Comparison of ENCODE assay signal across 9 mouse cellular contexts in genomic region chr16:58421696-58422354, GRCm38 (mm10). TPM values are rescaled to one million over a fixed set of nuclear protein-coding genes. Genes with fewer than 3 reads are reported as not detected.
DNase-seq lines count a peak whose midpoint lies in the region; ATAC-seq lines count a peak whose summit lies in the region.
"Had no signal": no experiment of that assay in that cellular context is flagged by ENCODE, and none has a peak within 500 bp of the region (broad histone marks: within the 10 kb centered on the region; RNA-seq: fewer than 3 reads in every experiment).

No protein-coding gene starts in this region.

- no peak overlapping the region for H3K9ac ChIP-seq in hindbrain, embryonic 14.5 days
- no peak overlapping the region for H3K9ac ChIP-seq in hindbrain, embryonic 13.5 days
- no peak overlapping the region for H3K9ac ChIP-seq in heart, embryonic 11.5 days (ENCODE audit: low read depth, low read length)

- H3K4me3 ChIP-seq in hindbrain, embryonic 14.5 days (replicated peaks; ENCODE audit: low read length), result no peak overlapping the region
- no peak overlapping the region for H3K4me3 ChIP-seq in hindbrain, embryonic 13.5 days
- no peak overlapping the region for H3K4me3 ChIP-seq in heart, embryonic 11.5 days (ENCODE audit: low read depth, low read length)

- H3K27ac ChIP-seq in hindbrain, embryonic 14.5 days, result no peak overlapping the region
- no peak overlapping the region for H3K27ac ChIP-seq in hindbrain, embryonic 13.5 days
- H3K27ac ChIP-seq in heart, embryonic 11.5 days (ENCODE audit: low read depth, low read length), result peak overlapping the region; percentile 76

- peak; percentile 38 for DNase-seq in hindbrain, embryonic 14.5 days (ENCODE audit: low spot score)
- peak; percentile 60 for DNase-seq in kidney, postnatal 10 days
- DNase-seq in lung, postnatal 10 days, result peak; percentile 45
- DNase-seq in ovary, postnatal 36 days (ENCODE audit: low spot score), result no peak
- no peak for DNase-seq in thymus, postnatal 14 days
- DNase-seq: cerebellum, postnatal 14 days had no signal

- no peaks in the 10 kb centered on the region for H3K9me3 ChIP-seq in hindbrain, embryonic 14.5 days (ENCODE audit: control insufficient read depth, low read length)
- H3K9me3 ChIP-seq in hindbrain, embryonic 13.5 days, result no peaks in the 10 kb centered on the region
- no peaks in the 10 kb centered on the region for H3K9me3 ChIP-seq in heart, embryonic 11.5 days (replicated peaks; ENCODE audit: control insufficient read depth, low read length)

- H3K4me1 ChIP-seq in hindbrain, embryonic 14.5 days (replicated peaks; ENCODE audit: control insufficient read depth, insufficient read depth, low read length), result 0 out of 2 replicates have a peak, but pooled peaks cover 5% of the 10 kb centered on the region
- H3K4me1 ChIP-seq in hindbrain, embryonic 13.5 days (replicated peaks), result peaks cover 6% of the 10 kb centered on the region
- peaks cover 26% of the 10 kb centered on the region for H3K4me1 ChIP-seq in heart, embryonic 11.5 days (ENCODE audit: control insufficient read depth, insufficient read depth, low read length)

- 48% methylated on average over 11 of the region's 11 CpGs for WGBS in hindbrain, embryonic 14.5 days
- 51% methylated on average over 11 of the region's 11 CpGs for WGBS in hindbrain, embryonic 13.5 days
- 32% methylated on average over 11 of the region's 11 CpGs for WGBS in heart, embryonic 11.5 days (ENCODE audit: insufficient replicate concordance)

- H3K27me3 ChIP-seq in hindbrain, embryonic 14.5 days (ENCODE audit: control insufficient read depth, insufficient read depth, low read length), result no peaks in the 10 kb centered on the region
- no peaks in the 10 kb centered on the region for H3K27me3 ChIP-seq in hindbrain, embryonic 13.5 days
- H3K27me3 ChIP-seq in heart, embryonic 11.5 days (ENCODE audit: control insufficient read depth, insufficient read depth, low read length), result no peaks in the 10 kb centered on the region

- H3K36me3 ChIP-seq in hindbrain, embryonic 14.5 days (replicated peaks; ENCODE audit: control insufficient read depth, insufficient read depth), result no peaks in the 10 kb centered on the region
- H3K36me3 ChIP-seq in hindbrain, embryonic 13.5 days, result no peaks in the 10 kb centered on the region
- H3K36me3 ChIP-seq in heart, embryonic 11.5 days (ENCODE audit: control insufficient read depth, insufficient read depth, low read length), result no peaks in the 10 kb centered on the region

- ATAC-seq in hindbrain, embryonic 14.5 days (ENCODE audit: low FRiP score), result no peak
- ATAC-seq in hindbrain, embryonic 13.5 days (ENCODE audit: low FRiP score), result no peak; the same call in 1 of the 2 replicates
- ATAC-seq in heart, embryonic 11.5 days (replicated peaks; ENCODE audit: insufficient number of reproducible peaks, low FRiP score, low TSS enrichment), result peak; percentile 73; the same call in 1 of the 2 replicates
- no peak for ATAC-seq in megakaryocyte-erythroid progenitor cell, adult 5-6 weeks (replicated peaks; ENCODE audit: low FRiP score, low TSS enrichment, poor library complexity, severe bottlenecking)

- no peak overlapping the region for H3K4me2 ChIP-seq in hindbrain, embryonic 14.5 days (replicated peaks)
- H3K4me2 ChIP-seq in hindbrain, embryonic 13.5 days, result no peak overlapping the region
- no peak overlapping the region for H3K4me2 ChIP-seq in heart, embryonic 11.5 days

RNA-seq across cellular contexts. Expression of gene Dcbld2, which starts 13.6 kb away (rescaled TPM):
- 8.5 and 8.7 TPM in 2 replicates for polyA plus RNA-seq in hindbrain, embryonic 14.5 days (2014; fragmentation: Nextera tagmentation; extraction: Ambion mirVana)
- polyA plus RNA-seq in hindbrain, embryonic 13.5 days (2015; fragmentation: Nextera tagmentation; extraction: Ambion mirVana), result 5.0 and 5.9 TPM in 2 replicates
- polyA plus RNA-seq in heart, embryonic 11.5 days (2014; fragmentation: Nextera tagmentation; extraction: Ambion mirVana), result 19.0 and 19.6 TPM in 2 replicates
- total RNA-seq in megakaryocyte-erythroid progenitor cell, adult 5-6 weeks (2014; fragmentation: Nextera tagmentation), result 0.49 and 9.2 TPM in 2 replicates
- 0.27 and 2.0 TPM in 2 replicates for total RNA-seq in megakaryocyte-erythroid progenitor cell, adult 5-6 weeks (2017)

Comparison
In these comparisons a context has a peak if more than half of its experiments do, and no peak if none do; other contexts are left out.
1. DNase-seq: peak in hindbrain, embryonic 14.5 days (single experiment), kidney, postnatal 10 days (single experiment) and lung, postnatal 10 days (single experiment); none in ovary, postnatal 36 days (single experiment) and thymus, postnatal 14 days (single experiment).